Mouse (Mus musculus) brain, embryonic 14.5 days (tissue): Measurements from ENCODE around the gene Zfp654.

Experiments
- CTCF ChIP-seq: fragments of 200-500 bp; IDR thresholded peaks from 2 replicates; pipeline ENCODE4 v1.5.1; 2012; ENCODE audit warnings: inconsistent platforms, mild to moderate bottlenecking, moderate library complexity, borderline replicate concordance; ENCODE audit not compliant: insufficient read depth, insufficient read length; ENCODE audit errors: extremely low read depth
- POLR2A ChIP-seq: fragments of 200-500 bp; IDR thresholded peaks from 2 replicates; pipeline ENCODE4 v1.6.1; 2012; ENCODE audit warnings: mild to moderate bottlenecking, inconsistent platforms, borderline replicate concordance; ENCODE audit not compliant: poor library complexity, insufficient read depth, insufficient read length, severe bottlenecking; ENCODE audit errors: extremely low read depth

DNA sequence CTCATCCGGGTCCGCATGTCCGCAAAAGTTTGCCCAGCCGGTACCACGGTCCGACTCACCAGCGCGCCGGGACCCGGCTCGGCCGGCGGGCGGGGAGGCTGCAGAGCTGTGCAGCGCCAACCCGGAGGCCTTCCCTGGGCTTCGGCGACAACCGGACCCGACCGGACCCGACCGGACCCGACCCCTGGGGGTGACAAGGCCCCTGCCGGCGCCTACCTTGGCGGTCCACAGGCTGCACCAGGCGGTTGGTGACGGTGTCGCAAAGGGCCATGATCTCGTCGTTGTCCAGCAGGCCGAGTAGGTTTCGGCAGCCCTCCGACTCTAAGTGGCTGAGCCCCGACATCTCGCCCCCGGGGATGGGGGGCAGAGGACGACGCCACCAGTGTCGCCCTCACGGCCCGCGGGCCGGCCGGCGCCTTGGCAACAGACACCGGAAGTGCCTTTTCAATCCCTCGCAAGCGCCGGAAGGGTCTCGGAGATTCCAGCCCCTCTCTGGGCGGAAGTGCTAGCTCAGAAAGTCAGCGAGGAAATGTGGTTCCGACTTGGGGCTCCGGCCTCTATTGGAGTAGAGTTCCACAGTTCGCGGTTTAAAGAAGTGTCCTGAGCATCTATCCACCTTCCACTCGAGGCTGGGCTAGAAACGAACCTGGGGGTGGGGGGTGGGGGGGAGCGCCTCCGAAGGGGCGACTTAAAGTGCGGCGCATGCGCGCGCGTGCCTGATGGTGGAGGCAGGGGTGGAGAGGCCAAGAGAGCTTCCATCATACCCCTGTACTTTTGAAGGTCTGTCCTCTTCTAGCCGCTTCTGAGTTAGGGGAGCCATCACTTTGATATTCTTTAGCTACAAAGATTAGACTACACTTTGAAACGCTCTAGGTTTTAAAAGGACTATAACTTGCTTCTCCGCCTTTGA is 80.7 kb downstream of the Zfp654 start, which contains the start of gene 4930453N24Rik:
- TF ChIP-seq CTCF (no peak), POLR2A (peak; percentile 86)
